Mouse (Mus musculus) lung, postnatal 0 days (tissue): ENCODE results near the gene St6gal1.

ENCODE experiments used
- CTCF ChIP-seq: IDR thresholded peaks from 2 replicates; pipeline ENCODE4 v1.5.1; 2016; ENCODE audit warnings: antibody characterized with exemption, mild to moderate bottlenecking
- EP300 ChIP-seq: IDR thresholded peaks from 2 replicates; pipeline ENCODE4 v1.6.1; 2016; ENCODE audit warnings: antibody characterized with exemption, mild to moderate bottlenecking, control low read depth

DNA sequence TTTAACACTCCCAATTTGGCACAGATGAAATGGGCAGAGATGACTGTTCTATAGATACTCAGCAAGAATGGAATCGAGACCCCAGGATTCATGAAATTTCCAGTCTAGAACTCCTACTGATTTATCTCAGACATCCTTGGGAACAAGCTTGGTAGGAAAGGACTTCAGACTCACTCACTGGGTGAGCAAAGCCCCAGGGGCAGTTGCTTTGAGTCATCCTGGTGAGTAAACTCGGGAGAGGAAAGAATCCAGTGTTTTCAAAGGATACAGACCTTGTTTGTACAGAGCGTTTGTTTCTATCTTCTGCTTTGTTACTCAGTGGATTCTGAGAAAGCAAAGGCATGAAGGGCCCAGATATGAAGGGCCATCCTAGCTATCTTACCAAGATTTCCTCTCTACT, 95.5 kb downstream of the St6gal1 start:
- TF ChIP-seq CTCF (no peak), EP300 (no peak)
